ENCODE assay signal across 25 mouse cellular contexts in the genomic region with DNA sequence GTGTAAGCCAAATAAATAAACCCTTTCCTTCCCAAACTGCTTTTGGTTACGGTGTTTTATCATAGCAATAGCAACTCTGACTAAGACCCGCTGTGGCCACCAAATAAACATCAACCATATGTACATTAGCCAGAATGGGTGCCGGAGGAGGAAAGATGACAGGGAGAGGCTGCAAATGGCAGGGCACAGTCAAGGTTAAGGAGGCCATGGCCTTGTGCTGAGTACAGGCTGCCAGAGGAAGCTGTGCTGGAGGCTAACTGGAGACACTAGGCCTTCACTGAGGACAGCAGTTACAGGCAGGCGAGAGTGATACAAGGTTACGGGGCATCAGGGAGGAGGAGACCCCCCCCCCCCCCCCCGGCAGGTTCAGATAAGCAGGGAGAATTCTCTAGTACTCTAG. TPM values are rescaled to one million over a fixed set of nuclear protein-coding genes. Genes with fewer than 3 reads are reported as not detected.
"Had no signal": no experiment of that assay in that cellular context is flagged by ENCODE, and none has a peak within 500 bp of the region (broad histone marks: within the 10 kb centered on the region; RNA-seq: fewer than 3 reads in every experiment).

No protein-coding gene starts in this region.

- H3K9ac ChIP-seq: limb, embryonic 13.5 days; liver, embryonic 12.5 days; liver, embryonic 15.5 days; lung, embryonic 15.5 days; midbrain, embryonic 13.5 days; neural tube, embryonic 13.5 days had no signal

- ATAC-seq: liver, embryonic 12.5 days; midbrain, embryonic 13.5 days; midbrain, embryonic 16.5 days had no signal

- H3K27me3 ChIP-seq: limb, embryonic 13.5 days; liver, embryonic 12.5 days; liver, embryonic 15.5 days; lung, embryonic 15.5 days; megakaryocyte, embryonic 14.5 days; midbrain, embryonic 13.5 days; neural tube, embryonic 13.5 days had no signal

- H3K4me1 ChIP-seq: limb, embryonic 13.5 days; liver, embryonic 12.5 days; liver, embryonic 15.5 days; lung, embryonic 15.5 days; midbrain, embryonic 13.5 days had no signal

- H3K27ac ChIP-seq: kidney, postnatal 0 days; layer of hippocampus, adult 2 months; limb, embryonic 10.5 days; limb, embryonic 13.5 days; liver, embryonic 12.5 days; liver, embryonic 15.5 days; lung, embryonic 15.5 days; midbrain, embryonic 10.5 days; midbrain, embryonic 13.5 days; neural tube, embryonic 13.5 days had no signal

- DNase-seq: kidney, adult 18-20 months; kidney, adult 9 months; kidney, postnatal 25 days; layer of hippocampus, adult 9-11 months; liver; lung, adult 18-20 months; lung, postnatal 10 days; lung, postnatal 36 days; thymus, adult 18-20 months; thymus, postnatal 36 days had no signal

- H3K9me3 ChIP-seq: limb, embryonic 10.5 days; limb, embryonic 13.5 days; liver, embryonic 12.5 days; liver, embryonic 15.5 days; lung, embryonic 15.5 days; megakaryocyte, embryonic 14.5 days; midbrain, embryonic 10.5 days; midbrain, embryonic 13.5 days; neural tube, embryonic 13.5 days had no signal

- H3K4me3 ChIP-seq: layer of hippocampus, adult 2 months; limb, embryonic 10.5 days; limb, embryonic 13.5 days; liver, embryonic 12.5 days; liver, embryonic 15.5 days; lung, embryonic 15.5 days; megakaryocyte, embryonic 14.5 days; midbrain, embryonic 10.5 days; midbrain, embryonic 13.5 days; myocyte; neural tube, embryonic 13.5 days had no signal

- H3K4me2 ChIP-seq: limb, embryonic 13.5 days; liver, embryonic 12.5 days; liver, embryonic 15.5 days; lung, embryonic 15.5 days; midbrain, embryonic 13.5 days; neural tube, embryonic 13.5 days had no signal

RNA-seq across cellular contexts. Expression of a gene that starts 16.7 kb away (rescaled TPM):
- total RNA-seq: monocyte, adult 5-6 weeks; neutrophil, adult 5-6 weeks had no signal

RNA-seq across cellular contexts. Expression of a gene that starts 21.7 kb away (rescaled TPM):
- total RNA-seq: monocyte, adult 5-6 weeks; neutrophil, adult 5-6 weeks had no signal
